Mouse (Mus musculus): ENCODE data around the gene Nat14. TPM values are rescaled to one million over a fixed set of nuclear protein-coding genes. Genes with fewer than 3 reads are reported as not detected.

Nat14 gene
- total RNA-seq, 2 experiments from 2014 or later, result 3.8 to 5.4 TPM

- no peak for DNase-seq (ENCODE audit: low spot score)
- intact Hi-C loops (cut with DNase I), result loop anchor here (5.0 kb wide), 1 partner anchor 106 kb away; the partner anchor contains the start of gene Ube2s
Measured at GRCm38 (mm10) chr7:4918681-4919080, 3.1 kb upstream of the Nat14 start.

GRCm38 (mm10) chr7:4919096-4919495 lies 2.7 kb upstream of the Nat14 start:
- intact Hi-C loops (cut with DNase I), result loop anchor here (5.0 kb wide), 1 partner anchor 107 kb away; the partner anchor contains the start of gene Ube2s
- no peak for DNase-seq (ENCODE audit: low spot score)

DNA sequence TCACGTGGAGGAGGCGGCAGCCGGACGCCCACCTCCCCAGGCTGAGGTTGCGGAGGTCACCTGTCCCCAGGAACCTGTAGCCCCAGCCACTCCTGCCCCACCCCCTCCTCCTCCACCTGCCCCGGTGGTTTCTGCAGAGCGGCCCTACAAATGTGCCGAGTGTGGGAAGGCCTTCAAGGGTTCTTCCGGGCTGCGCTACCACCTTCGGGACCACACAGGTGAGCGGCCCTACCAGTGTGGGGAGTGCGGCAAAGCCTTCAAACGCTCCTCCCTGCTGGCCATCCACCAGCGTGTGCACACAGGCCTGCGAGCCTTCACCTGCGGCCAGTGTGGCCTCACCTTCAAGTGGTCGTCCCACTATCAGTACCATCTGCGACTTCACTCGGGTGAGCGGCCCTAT lies 1.9 kb upstream of the Nat14 start:
- no peak for DNase-seq (ENCODE audit: low spot score)

GRCm38 (mm10) chr7:4920496-4920895 lies 1.3 kb upstream of the Nat14 start:
- DNase-seq (ENCODE audit: low spot score), result no peak
- intact Hi-C loops (cut with DNase I), result no loop called here

More for the DNA sequence above, 1.9 kb upstream of the Nat14 start:
- intact Hi-C loops (cut with DNase I), result loop anchor here (5.0 kb wide), 1 partner anchor 108 kb away; the partner anchor contains the start of gene Ube2s

GRCm38 (mm10) chr7:4920976-4921823 lies 628 bp upstream of the Nat14 start:
- intact Hi-C loops (cut with DNase I), result no loop called here
- DNase-seq (ENCODE audit: low spot score), result no peak

DNA sequence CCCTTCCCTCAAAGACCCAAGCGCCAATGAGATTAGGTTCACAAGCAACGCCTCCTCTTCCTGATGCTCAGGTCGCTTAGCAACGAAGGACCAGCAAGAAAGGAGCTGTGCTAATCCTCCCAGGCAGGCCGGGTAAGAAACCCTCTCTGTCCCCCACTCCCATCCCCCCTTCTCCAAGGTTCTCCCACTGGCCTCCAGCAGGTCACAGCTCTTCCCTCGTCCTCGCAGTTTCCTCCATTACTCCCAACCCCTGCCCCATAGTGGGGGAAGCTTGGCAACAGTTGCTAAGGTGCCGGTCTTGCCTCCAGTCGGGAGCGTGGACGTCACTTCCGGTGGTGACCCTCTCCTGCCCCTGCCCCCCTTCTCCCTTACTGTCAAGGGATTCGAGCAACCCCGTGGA lies 680 bp downstream of the Nat14 start:
- peak; percentile 62 for DNase-seq (ENCODE audit: low spot score)
- intact Hi-C loops (cut with DNase I), result no loop called here

DNA sequence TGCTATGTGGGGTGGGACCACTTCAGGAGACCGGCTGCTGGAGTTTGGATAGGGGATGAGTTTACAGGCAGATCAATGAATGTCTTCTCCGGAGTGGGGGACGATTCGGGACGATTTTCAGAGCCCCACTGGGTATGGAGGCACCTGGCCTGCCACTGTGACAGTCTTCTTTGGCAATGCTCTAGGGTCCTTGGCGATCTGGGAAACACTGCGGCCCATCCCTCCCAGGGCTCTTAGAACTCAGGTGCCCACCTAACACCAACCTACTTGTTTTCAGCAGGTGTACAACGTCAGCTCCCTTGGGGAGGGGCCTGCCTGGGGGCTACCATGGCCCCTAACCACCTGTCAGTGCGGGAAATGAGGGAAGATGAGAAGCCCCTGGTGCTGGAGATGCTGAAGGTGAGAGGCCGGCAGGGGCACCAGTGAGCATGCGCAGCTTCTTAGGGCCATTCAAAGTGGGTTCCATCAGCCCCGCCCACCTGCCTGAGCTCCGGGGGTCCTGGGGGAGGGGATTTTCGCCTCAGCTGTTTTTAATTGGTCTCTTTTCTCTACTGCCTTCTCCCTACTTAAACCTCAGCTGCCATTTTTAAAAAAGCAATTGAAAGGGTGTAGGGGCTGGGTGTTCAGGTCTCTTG lies 1.2 kb downstream of the Nat14 start:
- intact Hi-C loops (cut with DNase I), result no loop called here

GRCm38 (mm10) chr7:4923586-4924364 lies 1.9 kb downstream of the Nat14 start:
- intact Hi-C loops (cut with DNase I), result no loop called here
- DNase-seq (ENCODE audit: low spot score), result no peak

More for the DNA sequence above, 1.2 kb downstream of the Nat14 start:
- DNase-seq (ENCODE audit: low spot score), result no peak

GRCm38 (mm10) chr7:4924483-4924882 lies 2.7 kb downstream of the Nat14 start:
- no peak for DNase-seq (ENCODE audit: low spot score)
- intact Hi-C loops (cut with DNase I), result no loop called here

- intact Hi-C loops (cut with DNase I), result no loop called here
- peak; percentile 54 for DNase-seq (ENCODE audit: low spot score)
Measured at GRCm38 (mm10) chr7:4924891-4925301, 3.1 kb downstream of the Nat14 start.

DNA sequence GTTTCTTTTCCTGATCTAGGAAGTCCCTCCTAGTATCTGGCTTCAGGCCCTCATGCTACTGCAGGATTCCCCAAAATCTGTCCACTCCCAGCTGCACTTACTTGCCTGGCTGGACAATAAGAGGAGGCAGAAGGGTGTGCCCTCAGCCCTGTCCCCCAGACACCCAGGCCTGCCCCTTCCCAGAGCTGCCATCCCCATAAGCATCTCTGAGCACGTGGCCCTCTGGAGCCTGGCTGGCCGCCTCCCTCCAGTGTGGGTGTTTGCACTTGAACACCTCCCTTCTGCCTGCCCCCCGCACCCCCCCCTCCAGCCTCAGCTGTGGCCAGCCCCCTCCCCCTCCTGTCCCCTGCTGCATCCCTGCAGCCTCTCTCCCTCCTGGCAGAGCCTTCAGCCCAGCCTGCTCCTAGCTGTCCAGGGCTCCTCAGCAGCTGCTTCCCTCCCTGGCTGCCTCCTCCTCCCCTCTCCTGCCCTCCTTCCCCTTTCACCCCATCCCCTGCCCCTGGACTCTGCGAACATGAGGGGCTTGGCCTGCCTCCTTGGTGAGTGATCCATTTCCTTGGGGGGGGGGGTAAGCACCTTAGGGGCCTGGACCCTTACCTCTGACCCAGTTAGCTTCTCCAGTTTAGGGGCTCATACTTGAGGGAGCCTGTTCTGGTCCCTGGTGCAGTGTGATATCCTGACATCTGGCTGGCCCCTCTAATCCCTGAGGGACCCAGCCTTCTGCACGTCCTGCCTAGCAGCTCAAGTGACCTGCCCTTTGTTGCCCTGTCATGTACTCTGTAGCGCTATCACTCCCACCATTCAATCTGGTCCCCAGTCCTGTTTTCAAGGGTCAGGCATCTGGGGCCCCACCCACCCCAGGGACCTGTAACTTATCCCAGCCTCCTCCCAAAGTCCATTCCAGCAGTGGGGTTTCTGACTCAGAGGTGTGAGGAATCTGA lies 3.9 kb downstream of the Nat14 start, which contains the start of gene Ssc5d:
Gene Ssc5d, plus strand, starts transcription at position 345 of the 941 bp plus-strand sequence.
- intact Hi-C loops (cut with DNase I), result no loop called here
- DNase-seq (ENCODE audit: low spot score), result peak; percentile 63

GRCm38 (mm10) chr7:4926849-4927248 lies 5.0 kb downstream of the Nat14 start:
- no peak for DNase-seq (ENCODE audit: low spot score)
- intact Hi-C loops (cut with DNase I), result no loop called here

DNA sequence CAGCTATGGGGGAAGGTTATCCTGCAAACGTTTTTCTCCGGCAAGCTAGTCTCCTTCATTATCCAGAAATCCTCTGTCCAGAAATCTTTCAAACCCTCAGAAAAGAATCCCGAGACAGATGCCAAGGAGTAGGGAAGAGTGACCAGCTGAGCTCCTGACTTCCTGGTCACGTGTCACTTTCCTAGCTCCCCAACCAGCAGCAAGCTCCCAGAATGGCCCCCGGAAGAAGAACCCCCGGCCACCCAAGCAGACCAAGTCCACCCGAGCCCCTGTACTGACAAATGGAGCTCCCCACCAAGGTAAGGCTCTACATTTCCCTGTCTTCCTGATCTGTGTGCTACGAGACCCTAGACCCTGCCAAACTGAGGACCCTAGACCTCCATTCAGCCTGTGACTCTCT lies 5.9 kb downstream of the Nat14 start:
- no peak for DNase-seq (ENCODE audit: low spot score)
- intact Hi-C loops (cut with DNase I), result no loop called here

- DNase-seq (ENCODE audit: low spot score), result no peak
- intact Hi-C loops (cut with DNase I), result no loop called here
Measured at GRCm38 (mm10) chr7:4928323-4928722, 6.5 kb downstream of the Nat14 start.

- intact Hi-C loops (cut with DNase I), result no loop called here
- no peak for DNase-seq (ENCODE audit: low spot score)
Measured at GRCm38 (mm10) chr7:4933103-4933502, 11.3 kb downstream of the Nat14 start.

GRCm38 (mm10) chr7:4934160-4934914 lies 12.5 kb downstream of the Nat14 start:
- intact Hi-C loops (cut with DNase I), result no loop called here
- no peak for DNase-seq (ENCODE audit: low spot score)

DNA sequence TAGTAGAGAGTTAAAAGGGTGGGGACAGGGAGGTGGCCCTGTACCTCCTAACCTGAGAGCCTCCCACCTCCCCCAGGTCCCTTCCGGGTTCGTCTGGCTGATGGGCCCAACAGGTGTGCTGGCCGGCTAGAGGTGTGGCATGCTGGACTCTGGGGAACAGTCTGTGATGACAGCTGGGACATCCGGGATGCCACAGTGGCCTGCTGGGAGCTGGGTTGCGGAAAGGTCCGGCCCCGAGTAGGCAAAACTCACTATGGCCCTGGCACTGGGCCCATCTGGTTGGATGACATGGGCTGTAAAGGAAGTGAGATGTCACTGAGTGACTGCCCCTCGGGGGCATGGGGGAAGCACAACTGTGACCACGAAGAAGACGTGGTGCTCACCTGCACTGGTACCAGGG lies 15.0 kb downstream of the Nat14 start:
- intact Hi-C loops (cut with DNase I), result loop anchor here (5.0 kb wide), 1 partner anchor 315 kb away; no protein-coding TSS in a partner anchor
- DNase-seq (ENCODE audit: low spot score), result no peak

DNA sequence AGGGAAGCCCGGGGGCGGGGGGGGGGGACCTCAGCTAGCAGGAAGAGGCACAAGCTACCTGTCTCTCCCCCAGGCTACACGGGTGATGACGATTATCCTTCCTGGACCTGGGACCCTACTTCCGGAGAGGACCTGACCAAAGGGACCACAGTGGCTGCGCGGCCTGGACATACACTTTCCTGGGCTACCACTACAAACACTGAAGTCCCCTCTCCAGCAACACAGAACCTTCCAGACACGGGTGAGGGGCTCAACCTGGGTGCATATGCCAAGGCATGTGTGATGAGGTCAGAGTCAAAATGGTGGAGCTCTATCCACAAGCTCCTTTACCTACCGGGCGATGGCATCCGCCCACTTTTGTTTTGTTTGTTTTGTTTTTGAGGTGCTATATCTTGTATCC lies 15.6 kb downstream of the Nat14 start:
- intact Hi-C loops (cut with DNase I), result loop anchor here (5.0 kb wide), 1 partner anchor 315 kb away; no protein-coding TSS in a partner anchor
- no peak for DNase-seq (ENCODE audit: low spot score)

All from heart, postnatal 25 days (tissue).